Comparison of ENCODE assay signal across 8 mouse cellular contexts in the genomic region with DNA sequence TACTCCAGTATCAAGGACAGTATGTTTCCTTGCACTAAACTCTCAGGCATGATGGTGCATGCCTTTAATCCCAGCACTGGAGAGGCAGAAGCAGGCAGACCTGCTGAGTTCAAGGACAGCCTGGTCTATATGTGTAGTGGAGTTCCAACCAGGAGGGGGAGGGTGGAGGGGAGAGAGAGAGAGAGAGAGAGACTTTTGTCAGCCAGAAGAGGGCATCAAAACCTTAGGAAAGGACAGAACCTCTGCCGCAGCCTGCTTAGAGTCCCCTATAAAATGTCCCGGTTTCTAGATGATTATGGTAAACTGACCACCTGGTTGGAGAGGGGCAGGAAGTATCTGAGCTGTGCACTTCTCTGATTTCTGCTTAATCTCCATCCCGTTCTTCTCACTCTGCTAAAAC. TPM values are rescaled to one million over a fixed set of nuclear protein-coding genes. Genes with fewer than 3 reads are reported as not detected.
DNase-seq lines count a peak whose midpoint lies in the region; ATAC-seq and TF ChIP-seq lines count a peak whose summit lies in the region.

No protein-coding gene starts in this region.

- no peak for DNase-seq in kidney, adult 2 months
- DNase-seq in kidney, adult 9 months = no peak
- peak; percentile 40 for DNase-seq in MN1 (ENCODE audit: low spot score)
- no peak for DNase-seq in layer of hippocampus, adult 9-11 months
- no peak for DNase-seq in layer of hippocampus, postnatal 14 days (ENCODE audit: low spot score in 2 of 2)
- DNase-seq in ovary, adult 18-20 months (ENCODE audit: low spot score) = no peak

- H3K36me3 ChIP-seq in kidney, adult 2 months (ENCODE audit: control insufficient read depth, insufficient read depth, low read length) = no peaks in the 10 kb centered on the region
- H3K36me3 ChIP-seq in embryonic facial prominence, embryonic 12.5 days = no peaks in the 10 kb centered on the region
- H3K36me3 ChIP-seq in midbrain, embryonic 16.5 days (ENCODE audit: control insufficient read depth, insufficient read depth, low read length) = no peaks in the 10 kb centered on the region

- ATAC-seq in embryonic facial prominence, embryonic 12.5 days (ENCODE audit: insufficient number of reproducible peaks, insufficient read depth, low FRiP score, low TSS enrichment) = no peak; the same call in 1 of the 2 replicates
- ATAC-seq in midbrain, embryonic 16.5 days = 0 out of 2 replicates have a peak, but pooled peaks have one; percentile 48

- no peak for TF ChIP-seq POLR2A in kidney, adult 2 months (IDR thresholded peaks at IDR 0.05; ENCODE audit: low read depth, low read length)

- H3K9ac ChIP-seq in embryonic facial prominence, embryonic 12.5 days = no peak overlapping the region
- no peak overlapping the region for H3K9ac ChIP-seq in midbrain, embryonic 16.5 days (ENCODE audit: low read depth, low read length)

- H3K4me3 ChIP-seq in kidney, adult 2 months (ENCODE audit: insufficient read depth, low read depth, low read length) = no peak overlapping the region
- H3K4me3 ChIP-seq in embryonic facial prominence, embryonic 12.5 days = no peak overlapping the region
- H3K4me3 ChIP-seq in midbrain, embryonic 16.5 days (ENCODE audit: low read depth, low read length) = no peak overlapping the region

- H3K9me3 ChIP-seq in embryonic facial prominence, embryonic 12.5 days = no peaks in the 10 kb centered on the region
- H3K9me3 ChIP-seq in midbrain, embryonic 16.5 days (replicated peaks; ENCODE audit: control insufficient read depth, low read length, poor library complexity, severe bottlenecking) = no peaks in the 10 kb centered on the region

- H3K27ac ChIP-seq in kidney, adult 2 months (ENCODE audit: insufficient read depth, low read depth, low read length) = no peak overlapping the region
- H3K27ac ChIP-seq in embryonic facial prominence, embryonic 12.5 days = no peak overlapping the region
- no peak overlapping the region for H3K27ac ChIP-seq in midbrain, embryonic 16.5 days (ENCODE audit: low read length)

- peaks cover 9% of the 10 kb centered on the region; the same call in 1 of the 2 replicates for H3K4me1 ChIP-seq in kidney, adult 2 months (ENCODE audit: control insufficient read depth, insufficient read depth, low read length)
- peaks cover 6% of the 10 kb centered on the region; the same call in 1 of the 2 replicates for H3K4me1 ChIP-seq in embryonic facial prominence, embryonic 12.5 days
- no peaks in the 10 kb centered on the region for H3K4me1 ChIP-seq in midbrain, embryonic 16.5 days (ENCODE audit: control insufficient read depth, insufficient read depth, low read length)

- 19% methylated on average over 3 of the region's 3 CpGs for WGBS in kidney, adult 2 months
- WGBS in embryonic facial prominence, embryonic 12.5 days = 9% methylated on average over 3 of the region's 3 CpGs
- WGBS in midbrain, embryonic 16.5 days = 12% methylated on average over 3 of the region's 3 CpGs

- 0 out of 2 replicates have a peak overlapping the region, but pooled peaks have one; percentile 7 for H3K4me2 ChIP-seq in embryonic facial prominence, embryonic 12.5 days (replicated peaks)
- no peak overlapping the region for H3K4me2 ChIP-seq in midbrain, embryonic 16.5 days (ENCODE audit: low read length)

- no peaks in the 10 kb centered on the region for H3K27me3 ChIP-seq in kidney, adult 2 months (replicated peaks; ENCODE audit: control insufficient read depth, insufficient read depth, low read length)
- H3K27me3 ChIP-seq in embryonic facial prominence, embryonic 12.5 days = no peaks in the 10 kb centered on the region
- H3K27me3 ChIP-seq in midbrain, embryonic 16.5 days (ENCODE audit: control insufficient read depth, insufficient read depth, low read depth, low read length) = no peaks in the 10 kb centered on the region

- peak; percentile 44 for TF ChIP-seq CTCF in kidney, adult 2 months (conservative IDR thresholded peaks at IDR 0.05; ENCODE audit: insufficient read depth, insufficient read length, low read depth, low read length)

RNA-seq across cellular contexts. Expression of gene Hdc, which starts 20.1 kb away (rescaled TPM):
- 8.1 and 11.7 TPM in 2 replicates for polyA plus RNA-seq in kidney, adult 2 months (2012; rRNA removed)
- polyA plus RNA-seq in embryonic facial prominence, embryonic 12.5 days (2016; fragmentation: Nextera tagmentation; extraction: Ambion mirVana) = 0.99 and 1.3 TPM in 2 replicates
- polyA plus RNA-seq in midbrain, embryonic 16.5 days (2015; fragmentation: Nextera tagmentation; extraction: Ambion mirVana) = 1.1 and 1.7 TPM in 2 replicates
- 1 to 10 TPM; 1.4 to 2.7 TPM for total RNA-seq in layer of hippocampus, postnatal 14 days (2021)

RNA-seq across cellular contexts. Expression of gene Slc27a2, which starts 46.8 kb away (rescaled TPM):
- 1,333 and 1,911 TPM in 2 replicates for polyA plus RNA-seq in kidney, adult 2 months (2012; rRNA removed)
- 4.3 and 4.5 TPM in 2 replicates for polyA plus RNA-seq in embryonic facial prominence, embryonic 12.5 days (2016; fragmentation: Nextera tagmentation; extraction: Ambion mirVana)
- 14.0 and 14.6 TPM in 2 replicates for polyA plus RNA-seq in midbrain, embryonic 16.5 days (2015; fragmentation: Nextera tagmentation; extraction: Ambion mirVana)
- total RNA-seq in layer of hippocampus, postnatal 14 days (2021) = 10 to 100 TPM in 1 of 2 experiments, 1 to 10 TPM in 1; 9.4 to 10.1 TPM

Comparison
In these comparisons a context has a peak if more than half of its experiments do, and no peak if none do; other contexts are left out.
1. RNA of gene Slc27a2, which starts 46.8 kb away (polyA plus RNA-seq): 1,333 to 1,911 TPM in kidney, adult 2 months; 14.0 to 14.6 TPM in midbrain, embryonic 16.5 days and 4.3 to 4.5 TPM in embryonic facial prominence, embryonic 12.5 days; every median in the first group is over 10 times any median in the second.